Mouse (Mus musculus): ENCODE measurements around the gene Ptprd. TPM values are rescaled to one million over a fixed set of nuclear protein-coding genes. Genes with fewer than 3 reads are reported as not detected.

Gene Ptprd
- polyA plus RNA-seq, 1 experiment from 2014 or later = 6.3 TPM

DNA sequence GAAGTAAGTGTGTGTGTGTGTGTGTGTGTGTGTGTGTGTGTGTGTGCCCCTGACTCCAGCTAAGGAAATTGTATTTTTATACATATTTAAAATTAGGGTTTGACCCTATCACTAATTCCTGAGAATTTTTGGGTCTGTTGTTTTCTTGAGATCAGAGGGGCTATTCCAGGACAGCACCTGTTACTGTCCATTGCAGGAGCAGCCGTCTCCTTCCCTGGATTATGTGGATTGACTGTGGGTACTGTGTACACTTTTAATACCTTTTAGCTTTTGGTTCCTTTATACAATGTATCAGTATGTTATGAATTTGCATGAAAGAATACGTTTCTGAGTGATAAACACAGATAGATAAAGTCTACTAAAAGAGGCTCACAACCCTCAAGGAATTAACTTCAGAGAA, 1670.0 kb downstream of the Ptprd start:
- ATAC-seq (ENCODE audit: low read depth) = no peak
- H3K9ac ChIP-seq (ENCODE audit: low read depth, low read length) = no peak overlapping the region
- no peaks in the 10 kb centered on the region for H3K27me3 ChIP-seq (ENCODE audit: control insufficient read depth, insufficient read depth, low read depth, low read length)
- no peaks in the 10 kb centered on the region for H3K4me1 ChIP-seq (ENCODE audit: control insufficient read depth, low read depth, low read length)
- H3K27ac ChIP-seq (ENCODE audit: low read length) = no peak overlapping the region
- H3K4me3 ChIP-seq (ENCODE audit: low read depth, low read length) = no peak overlapping the region
- no peak overlapping the region for H3K4me2 ChIP-seq (ENCODE audit: low read depth, low read length)
- H3K9me3 ChIP-seq (replicated peaks; ENCODE audit: control insufficient read depth, low read length) = no peaks in the 10 kb centered on the region
- H3K36me3 ChIP-seq (ENCODE audit: control insufficient read depth, insufficient read depth) = no peaks in the 10 kb centered on the region
- 39% methylated on average over 2 of the region's 2 CpGs for WGBS (ENCODE audit: insufficient replicate concordance)

DNA sequence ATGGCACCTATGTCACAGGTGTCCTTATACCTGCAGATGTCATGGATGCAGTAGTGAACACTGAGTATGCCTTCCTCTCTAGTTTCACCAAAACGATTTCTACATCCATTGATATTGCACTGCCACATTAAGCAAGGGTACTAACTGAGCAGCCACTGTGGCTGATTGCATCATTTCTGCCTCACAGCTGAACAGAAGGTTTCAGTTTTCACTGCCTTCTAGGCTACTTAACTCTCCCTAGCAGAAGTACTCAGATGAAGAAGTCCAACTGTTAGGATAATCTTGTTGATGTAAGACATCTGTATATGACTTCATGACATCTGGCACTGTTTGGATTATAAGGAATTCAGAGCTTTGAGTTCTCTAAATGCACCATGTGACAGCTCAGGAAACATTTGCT, 1678.8 kb downstream of the Ptprd start:
- Histone ChIP-seq H3K4me2 (ENCODE audit: low read depth, low read length) (no peak overlapping the region), H3K36me3 (ENCODE audit: control insufficient read depth, insufficient read depth) (no peaks in the 10 kb centered on the region), H3K4me1 (ENCODE audit: control insufficient read depth, low read depth, low read length) (no peaks in the 10 kb centered on the region), H3K27me3 (ENCODE audit: control insufficient read depth, insufficient read depth, low read depth, low read length) (no peaks in the 10 kb centered on the region), H3K27ac (ENCODE audit: low read length) (no peak overlapping the region), H3K9me3 (replicated peaks; ENCODE audit: control insufficient read depth, low read length) (no peaks in the 10 kb centered on the region), H3K9ac (ENCODE audit: low read depth, low read length) (no peak overlapping the region), H3K4me3 (ENCODE audit: low read depth, low read length) (no peak overlapping the region)
- ATAC-seq (ENCODE audit: low read depth) = peak; percentile 35; the same call in 1 of the 2 replicates
- WGBS (ENCODE audit: insufficient replicate concordance) = 45% methylated on average over 1 of the region's 1 CpGs

- Histone ChIP-seq H3K4me2 (ENCODE audit: low read depth, low read length) (no peak overlapping the region), H3K9me3 (replicated peaks; ENCODE audit: control insufficient read depth, low read length) (no peaks in the 10 kb centered on the region), H3K27ac (ENCODE audit: low read length) (no peak overlapping the region), H3K4me1 (ENCODE audit: control insufficient read depth, low read depth, low read length) (no peaks in the 10 kb centered on the region), H3K27me3 (ENCODE audit: control insufficient read depth, insufficient read depth, low read depth, low read length) (no peaks in the 10 kb centered on the region), H3K9ac (ENCODE audit: low read depth, low read length) (no peak overlapping the region), H3K4me3 (ENCODE audit: low read depth, low read length) (no peak overlapping the region), H3K36me3 (ENCODE audit: control insufficient read depth, insufficient read depth) (no peaks in the 10 kb centered on the region)
- ATAC-seq (ENCODE audit: low read depth) = no peak
- 42% methylated on average over 3 of the region's 3 CpGs for WGBS (ENCODE audit: insufficient replicate concordance)
Observed at GRCm38 (mm10) chr4:76525281-76525680, 1686.5 kb downstream of the Ptprd start.

- Histone ChIP-seq H3K27ac (ENCODE audit: low read length) (no peak overlapping the region), H3K4me2 (ENCODE audit: low read depth, low read length) (no peak overlapping the region), H3K4me3 (ENCODE audit: low read depth, low read length) (no peak overlapping the region), H3K9ac (ENCODE audit: low read depth, low read length) (no peak overlapping the region), H3K36me3 (ENCODE audit: control insufficient read depth, insufficient read depth) (no peaks in the 10 kb centered on the region), H3K4me1 (ENCODE audit: control insufficient read depth, low read depth, low read length) (no peaks in the 10 kb centered on the region), H3K27me3 (ENCODE audit: control insufficient read depth, insufficient read depth, low read depth, low read length) (no peaks in the 10 kb centered on the region), H3K9me3 (replicated peaks; ENCODE audit: control insufficient read depth, low read length) (no peaks in the 10 kb centered on the region)
- ATAC-seq (ENCODE audit: low read depth) = no peak
- WGBS (ENCODE audit: insufficient replicate concordance) = 35% methylated on average over 3 of the region's 3 CpGs
Observed at GRCm38 (mm10) chr4:76503279-76503601, 1708.5 kb downstream of the Ptprd start.

DNA sequence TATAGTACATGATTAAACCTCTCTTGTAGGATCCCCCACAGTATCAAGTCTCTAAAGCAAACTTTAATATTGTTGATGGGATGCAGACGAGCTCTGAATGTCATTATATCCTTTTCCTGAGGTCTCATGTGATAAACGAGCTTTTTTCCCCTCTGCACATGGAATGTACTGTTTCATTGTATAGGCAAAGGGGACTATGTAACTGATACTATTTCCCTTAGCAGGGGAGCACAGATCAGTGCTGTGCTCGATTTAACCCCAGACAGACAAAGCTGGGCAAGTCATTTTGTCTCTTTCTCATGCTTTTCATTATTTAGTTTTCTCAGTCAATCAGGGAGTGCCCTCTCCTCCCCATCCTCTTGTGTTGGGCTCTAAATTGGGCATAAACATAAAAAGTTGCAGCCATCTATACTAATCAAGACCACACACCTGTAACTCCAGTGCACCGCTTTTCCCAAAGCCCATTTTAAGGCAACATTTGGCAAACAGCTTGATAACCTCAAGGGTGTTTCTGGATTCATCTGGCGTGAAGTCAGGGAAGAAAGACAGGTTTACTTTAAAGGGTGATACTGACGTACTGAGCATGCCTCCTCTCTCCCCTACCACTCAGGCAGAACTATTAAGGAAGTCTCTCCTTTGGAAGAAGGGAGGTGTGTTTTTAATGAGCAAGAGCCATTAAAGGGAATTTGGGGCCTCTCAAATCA, 1709.0 kb downstream of the Ptprd start:
- Histone ChIP-seq H3K4me1 (ENCODE audit: control insufficient read depth, low read depth, low read length) (no peaks in the 10 kb centered on the region), H3K27me3 (ENCODE audit: control insufficient read depth, insufficient read depth, low read depth, low read length) (no peaks in the 10 kb centered on the region), H3K36me3 (ENCODE audit: control insufficient read depth, insufficient read depth) (no peaks in the 10 kb centered on the region), H3K4me2 (ENCODE audit: low read depth, low read length) (no peak overlapping the region), H3K9me3 (replicated peaks; ENCODE audit: control insufficient read depth, low read length) (no peaks in the 10 kb centered on the region), H3K9ac (ENCODE audit: low read depth, low read length) (no peak overlapping the region), H3K4me3 (ENCODE audit: low read depth, low read length) (no peak overlapping the region), H3K27ac (ENCODE audit: low read length) (no peak overlapping the region)
- ATAC-seq (ENCODE audit: low read depth) = no peak
- WGBS (ENCODE audit: insufficient replicate concordance) = 43% methylated on average over 6 of the region's 6 CpGs

- no peak overlapping the region for H3K4me2 ChIP-seq (ENCODE audit: low read depth, low read length)
- no peak for ATAC-seq (ENCODE audit: low read depth)
Observed at GRCm38 (mm10) chr4:76485848-76486247, 1725.9 kb downstream of the Ptprd start.

DNA sequence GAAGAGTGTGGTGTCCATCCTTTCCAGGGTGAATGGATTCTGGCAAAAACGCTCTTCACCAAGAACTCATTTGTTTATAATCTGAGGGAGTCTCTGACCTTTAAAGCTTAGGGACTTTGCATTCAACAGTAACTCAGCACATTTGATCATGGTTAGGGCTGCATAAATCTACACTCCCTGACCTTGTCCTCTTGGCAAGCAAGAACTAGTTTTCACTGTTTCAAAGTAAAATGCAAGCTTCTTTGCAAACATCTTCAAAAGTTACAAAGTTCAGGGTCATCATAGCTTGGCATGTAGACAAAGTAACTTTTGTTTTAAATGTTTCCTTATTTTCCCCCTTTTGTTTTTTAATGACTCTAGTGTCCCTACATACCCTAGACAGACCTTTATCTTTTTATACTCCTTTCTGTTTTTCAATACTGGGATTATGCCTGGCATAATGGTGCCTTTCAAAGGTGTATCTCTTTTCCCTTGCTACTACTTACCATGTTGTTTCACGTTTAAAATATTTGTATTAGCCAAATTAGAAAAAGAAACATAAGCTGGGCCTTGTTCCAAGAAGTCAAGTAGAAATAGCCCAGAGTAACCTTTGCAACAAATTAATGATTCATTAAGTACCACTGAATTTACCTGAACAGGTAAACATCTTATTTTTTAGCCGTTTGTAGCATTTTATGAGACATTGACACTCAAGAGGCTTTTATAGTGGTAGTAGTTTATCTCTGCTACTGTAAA, 1743.2 kb downstream of the Ptprd start:
- no peak for ATAC-seq (ENCODE audit: low read depth)
- WGBS (ENCODE audit: insufficient replicate concordance) = 51% methylated on average over 3 of the region's 3 CpGs
- no peak overlapping the region for H3K27ac ChIP-seq (ENCODE audit: low read length)

More at GRCm38 (mm10) chr4:76485848-76486247, 1725.9 kb downstream of the Ptprd start:
- Histone ChIP-seq H3K9me3 (replicated peaks; ENCODE audit: control insufficient read depth, low read length) (no peaks in the 10 kb centered on the region), H3K4me1 (ENCODE audit: control insufficient read depth, low read depth, low read length) (no peaks in the 10 kb centered on the region), H3K9ac (ENCODE audit: low read depth, low read length) (no peak overlapping the region), H3K4me3 (ENCODE audit: low read depth, low read length) (no peak overlapping the region), H3K36me3 (ENCODE audit: control insufficient read depth, insufficient read depth) (no peaks in the 10 kb centered on the region), H3K27ac (ENCODE audit: low read length) (no peak overlapping the region), H3K27me3 (ENCODE audit: control insufficient read depth, insufficient read depth, low read depth, low read length) (no peaks in the 10 kb centered on the region)
- WGBS (ENCODE audit: insufficient replicate concordance) = 67% methylated on average over 3 of the region's 3 CpGs

DNA sequence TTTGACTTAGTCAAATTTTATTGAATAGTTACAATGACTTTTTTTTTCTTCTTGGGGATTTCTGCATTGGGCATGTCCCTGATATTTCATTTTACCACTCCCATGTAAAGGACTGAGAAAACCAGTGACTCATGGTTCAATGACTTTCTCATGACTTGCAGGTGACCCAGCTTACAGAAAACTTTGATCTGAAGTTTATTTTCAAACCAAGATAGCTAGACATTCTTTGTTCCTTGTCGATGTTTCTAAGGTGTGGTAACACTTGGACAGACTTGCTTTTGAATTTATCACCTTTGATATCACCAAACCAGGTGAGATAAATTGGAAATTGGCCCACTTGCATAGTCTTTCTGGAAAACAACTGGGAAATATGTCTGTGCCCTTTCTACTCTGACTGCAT, 1747.1 kb downstream of the Ptprd start:
- H3K27ac ChIP-seq (ENCODE audit: low read length) = no peak overlapping the region
- H3K4me2 ChIP-seq (ENCODE audit: low read depth, low read length) = no peak overlapping the region
- no peaks in the 10 kb centered on the region for H3K4me1 ChIP-seq (ENCODE audit: control insufficient read depth, low read depth, low read length)
- no peaks in the 10 kb centered on the region for H3K27me3 ChIP-seq (ENCODE audit: control insufficient read depth, insufficient read depth, low read depth, low read length)
- no peak overlapping the region for H3K9ac ChIP-seq (ENCODE audit: low read depth, low read length)
- 36% methylated on average over 1 of the region's 1 CpGs for WGBS (ENCODE audit: insufficient replicate concordance)
- no peaks in the 10 kb centered on the region for H3K9me3 ChIP-seq (replicated peaks; ENCODE audit: control insufficient read depth, low read length)
- H3K4me3 ChIP-seq (ENCODE audit: low read depth, low read length) = no peak overlapping the region
- ATAC-seq (ENCODE audit: low read depth) = no peak
- H3K36me3 ChIP-seq (ENCODE audit: control insufficient read depth, insufficient read depth) = no peaks in the 10 kb centered on the region

More for the DNA sequence above, 1743.2 kb downstream of the Ptprd start:
- no peak overlapping the region for H3K4me3 ChIP-seq (ENCODE audit: low read depth, low read length)
- H3K4me2 ChIP-seq (ENCODE audit: low read depth, low read length) = no peak overlapping the region
- no peaks in the 10 kb centered on the region for H3K36me3 ChIP-seq (ENCODE audit: control insufficient read depth, insufficient read depth)
- no peaks in the 10 kb centered on the region for H3K27me3 ChIP-seq (ENCODE audit: control insufficient read depth, insufficient read depth, low read depth, low read length)
- no peaks in the 10 kb centered on the region for H3K4me1 ChIP-seq (ENCODE audit: control insufficient read depth, low read depth, low read length)
- H3K9ac ChIP-seq (ENCODE audit: low read depth, low read length) = no peak overlapping the region
- no peaks in the 10 kb centered on the region for H3K9me3 ChIP-seq (replicated peaks; ENCODE audit: control insufficient read depth, low read length)

DNA sequence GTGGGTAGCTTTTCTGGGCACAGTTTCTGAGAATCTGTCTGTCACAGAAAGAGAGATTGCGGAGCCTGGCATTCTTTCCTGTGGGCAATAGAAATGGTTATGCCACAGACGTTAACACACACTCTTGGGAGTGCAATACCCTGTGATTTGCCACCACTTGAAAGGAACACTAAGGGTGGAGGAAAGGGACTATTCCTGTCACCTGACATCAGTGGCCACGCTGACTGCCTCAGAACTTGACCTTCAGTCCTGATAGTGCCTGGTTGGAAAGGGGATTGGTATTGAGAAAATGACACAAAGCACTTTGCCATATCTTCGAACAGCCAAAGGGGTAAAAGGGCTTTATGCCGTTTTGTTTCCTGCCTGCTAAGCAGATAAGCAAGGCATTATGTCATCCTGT, 1750.4 kb downstream of the Ptprd start:
- no peaks in the 10 kb centered on the region for H3K4me1 ChIP-seq (ENCODE audit: control insufficient read depth, low read depth, low read length)
- 23% methylated on average over 5 of the region's 5 CpGs for WGBS (ENCODE audit: insufficient replicate concordance)
- no peaks in the 10 kb centered on the region for H3K9me3 ChIP-seq (replicated peaks; ENCODE audit: control insufficient read depth, low read length)
- no peak overlapping the region for H3K4me2 ChIP-seq (ENCODE audit: low read depth, low read length)
- H3K4me3 ChIP-seq (ENCODE audit: low read depth, low read length) = no peak overlapping the region
- no peaks in the 10 kb centered on the region for H3K36me3 ChIP-seq (ENCODE audit: control insufficient read depth, insufficient read depth)
- no peaks in the 10 kb centered on the region for H3K27me3 ChIP-seq (ENCODE audit: control insufficient read depth, insufficient read depth, low read depth, low read length)
- no peak for ATAC-seq (ENCODE audit: low read depth)
- H3K27ac ChIP-seq (ENCODE audit: low read length) = no peak overlapping the region
- H3K9ac ChIP-seq (ENCODE audit: low read depth, low read length) = no peak overlapping the region

All from liver, embryonic 16.5 days (tissue).